Mouse (Mus musculus): ENCODE measurements around the gene Actr1a. TPM values are rescaled to one million over a fixed set of nuclear protein-coding genes. Genes with fewer than 3 reads are reported as not detected.

Actr1a gene
- polyA plus RNA-seq, 1 experiment from 2014 or later = 188 TPM

DNA sequence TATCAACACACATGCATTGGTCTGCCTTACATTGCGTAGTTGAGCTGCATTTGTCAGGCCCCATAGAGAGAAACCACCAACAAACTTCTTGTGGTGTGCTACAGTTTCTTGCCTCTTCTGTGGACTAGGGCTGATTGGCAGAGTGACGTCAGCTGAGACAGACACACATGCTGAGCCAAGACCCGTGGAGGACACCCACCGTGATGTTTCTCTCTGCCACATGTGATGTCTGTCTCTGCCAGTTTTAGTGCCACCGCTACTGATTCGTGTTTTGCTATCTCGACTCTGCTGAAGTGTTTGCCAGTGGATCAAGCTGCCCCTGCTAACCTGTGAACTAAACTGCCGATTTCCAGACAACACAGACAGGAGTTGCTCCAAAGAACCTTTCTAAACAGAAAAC, 33.4 kb downstream of the Actr1a start:
- Histone ChIP-seq H3K4me3 (no peak overlapping the region), H3K9me3 (replicated peaks) (no peaks in the 10 kb centered on the region), H3K27ac (replicated peaks) (no peak overlapping the region), H3K36me3 (no peaks in the 10 kb centered on the region), H3K4me1 (peaks cover 9% of the 10 kb centered on the region), H3K27me3 (ENCODE audit: low read depth, poor library complexity, severe bottlenecking) (peaks cover 22% of the 10 kb centered on the region)
- DNase-seq (ENCODE audit: low spot score) = no peak
- WGBS = 93% methylated on average over 8 of the region's 8 CpGs

DNA sequence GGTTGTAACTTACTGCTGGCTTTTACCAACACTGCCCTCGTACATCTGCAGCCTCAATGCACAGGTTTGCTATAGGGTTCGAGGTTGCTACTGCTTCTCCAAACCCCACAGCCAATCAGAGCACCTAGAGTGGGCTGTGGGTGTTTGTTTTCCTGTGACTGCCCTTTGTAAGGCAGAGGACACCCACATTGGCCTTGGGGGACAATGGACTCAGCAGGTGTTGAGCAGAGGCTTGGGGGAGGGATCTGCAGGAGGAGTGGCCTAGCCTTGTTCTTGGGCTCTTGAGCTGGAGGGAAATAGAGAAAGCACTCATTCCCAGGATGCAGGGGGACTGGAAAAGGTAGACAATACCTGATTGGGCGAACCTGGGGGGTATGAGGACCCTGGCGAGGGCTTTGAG, 37.2 kb downstream of the Actr1a start:
- Histone ChIP-seq H3K27me3 (ENCODE audit: low read depth, poor library complexity, severe bottlenecking) (peaks cover 34% of the 10 kb centered on the region), H3K4me3 (no peak overlapping the region), H3K9me3 (replicated peaks) (no peaks in the 10 kb centered on the region), H3K36me3 (no peaks in the 10 kb centered on the region), H3K27ac (replicated peaks) (no peak overlapping the region), H3K4me1 (peaks cover 17% of the 10 kb centered on the region)
- DNase-seq (ENCODE audit: low spot score) = no peak
- 52% methylated on average over 4 of the region's 4 CpGs for WGBS

- peaks cover 34% of the 10 kb centered on the region for H3K27me3 ChIP-seq (ENCODE audit: low read depth, poor library complexity, severe bottlenecking)
- H3K27ac ChIP-seq (replicated peaks) = no peak overlapping the region
- H3K4me1 ChIP-seq = peaks cover 17% of the 10 kb centered on the region
- DNase-seq (ENCODE audit: low spot score) = no peak
- H3K4me3 ChIP-seq = peak overlapping the region; percentile 67
- 20% methylated on average over 25 of the region's 25 CpGs for WGBS
- no peaks in the 10 kb centered on the region for H3K36me3 ChIP-seq
- H3K9me3 ChIP-seq (replicated peaks) = no peaks in the 10 kb centered on the region
These were observed 37.9 kb downstream of the Actr1a start for GRCm38 (mm10) chr19:46357344-46358280.

- peak overlapping the region; percentile 67 for H3K4me3 ChIP-seq
- peak; percentile 86 for DNase-seq (ENCODE audit: low spot score)
- under 1% methylated on average over 29 of the region's 29 CpGs for WGBS
- H3K36me3 ChIP-seq = no peaks in the 10 kb centered on the region
- peaks cover 38% of the 10 kb centered on the region for H3K27me3 ChIP-seq (ENCODE audit: low read depth, poor library complexity, severe bottlenecking)
- peaks cover 17% of the 10 kb centered on the region for H3K4me1 ChIP-seq
- no peaks in the 10 kb centered on the region for H3K9me3 ChIP-seq (replicated peaks)
- peak overlapping the region; percentile 80 for H3K27ac ChIP-seq (replicated peaks)
These were observed 38.8 kb downstream of the Actr1a start for GRCm38 (mm10) chr19:46356701-46357138.

- no peaks in the 10 kb centered on the region for H3K36me3 ChIP-seq
- H3K27ac ChIP-seq (replicated peaks) = peak within 1 kb of the TSS; percentile 85
- H3K27me3 ChIP-seq (ENCODE audit: low read depth, poor library complexity, severe bottlenecking) = peaks cover 68% of the 10 kb centered on the region
- no peak for DNase-seq (ENCODE audit: low spot score)
- peak within 1 kb of the TSS; percentile 71 for H3K4me3 ChIP-seq
- WGBS = 69% methylated on average over 10 of the region's 10 CpGs
- H3K9me3 ChIP-seq (replicated peaks) = no peaks in the 10 kb centered on the region
- H3K4me1 ChIP-seq = peaks cover 19% of the 10 kb centered on the region
These were observed 45.2 kb downstream of the Actr1a start, which contains the start of gene 2310034G01Rik for GRCm38 (mm10) chr19:46350168-46350932. Gene 2310034G01Rik, minus strand, starts transcription at chr19:46350302.

- peak overlapping the region; percentile 71 for H3K4me3 ChIP-seq
- H3K36me3 ChIP-seq = no peaks in the 10 kb centered on the region
- no peaks in the 10 kb centered on the region for H3K9me3 ChIP-seq (replicated peaks)
- H3K27ac ChIP-seq (replicated peaks) = peak overlapping the region; percentile 85; the same call in 1 of the 2 replicates
- H3K4me1 ChIP-seq = peaks cover 21% of the 10 kb centered on the region
- DNase-seq (ENCODE audit: low spot score) = no peak
- H3K27me3 ChIP-seq (ENCODE audit: low read depth, poor library complexity, severe bottlenecking) = peaks cover 76% of the 10 kb centered on the region
- 21% methylated on average over 6 of the region's 6 CpGs for WGBS
These were observed 46.0 kb downstream of the Actr1a start for GRCm38 (mm10) chr19:46349550-46349949.

DNA sequence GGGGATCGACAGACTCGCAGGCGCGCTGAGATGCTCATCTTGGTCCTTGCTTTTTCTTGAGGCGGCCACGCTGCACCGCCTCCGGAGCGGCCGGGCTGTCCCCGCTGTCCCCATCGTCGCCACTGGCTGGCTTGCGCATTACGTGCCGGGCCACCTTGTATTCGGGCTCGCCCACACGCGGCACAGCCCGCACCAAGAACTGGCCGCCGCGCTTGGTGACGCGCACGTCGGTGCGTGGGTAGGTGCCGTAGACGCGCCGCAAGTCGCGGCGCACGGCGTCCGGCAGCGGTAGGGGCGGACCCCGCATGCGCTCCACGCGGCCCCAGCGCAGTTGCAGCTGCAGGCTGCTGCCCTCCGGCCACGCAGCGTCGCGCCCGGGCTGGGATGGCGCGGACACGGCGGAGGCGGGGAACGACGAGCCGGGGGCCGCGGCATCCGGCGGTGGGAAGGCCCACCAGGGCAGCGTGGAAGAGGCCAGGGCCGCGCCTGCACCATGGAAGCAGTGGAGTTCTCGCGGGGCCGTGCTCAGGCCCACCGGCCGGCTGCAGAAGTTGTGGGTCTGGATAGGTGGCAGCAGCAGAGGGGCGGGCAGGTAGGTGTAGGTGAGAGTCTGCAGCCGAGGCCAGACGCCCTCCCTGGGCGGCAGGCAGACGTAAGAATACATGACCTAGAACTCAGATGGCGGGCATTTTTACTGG, 46.6 kb downstream of the Actr1a start:
- Histone ChIP-seq H3K27ac (replicated peaks) (peak overlapping the region; percentile 85), H3K9me3 (replicated peaks) (no peaks in the 10 kb centered on the region), H3K27me3 (ENCODE audit: low read depth, poor library complexity, severe bottlenecking) (peaks cover 78% of the 10 kb centered on the region), H3K4me3 (peak overlapping the region; percentile 71), H3K36me3 (no peaks in the 10 kb centered on the region), H3K4me1 (peaks cover 21% of the 10 kb centered on the region)
- peak; percentile 79 for DNase-seq (ENCODE audit: low spot score)
- under 1% methylated on average over 78 of the region's 78 CpGs for WGBS

- Histone ChIP-seq H3K4me3 (peak overlapping the region; percentile 71), H3K4me1 (peaks cover 21% of the 10 kb centered on the region), H3K27me3 (ENCODE audit: low read depth, poor library complexity, severe bottlenecking) (peaks cover 81% of the 10 kb centered on the region), H3K27ac (replicated peaks) (peak overlapping the region; percentile 85), H3K9me3 (replicated peaks) (no peaks in the 10 kb centered on the region), H3K36me3 (no peaks in the 10 kb centered on the region)
- DNase-seq (ENCODE audit: low spot score) = no peak
- 33% methylated on average over 14 of the region's 14 CpGs for WGBS
These were observed 47.4 kb downstream of the Actr1a start for GRCm38 (mm10) chr19:46347936-46348668.

DNA sequence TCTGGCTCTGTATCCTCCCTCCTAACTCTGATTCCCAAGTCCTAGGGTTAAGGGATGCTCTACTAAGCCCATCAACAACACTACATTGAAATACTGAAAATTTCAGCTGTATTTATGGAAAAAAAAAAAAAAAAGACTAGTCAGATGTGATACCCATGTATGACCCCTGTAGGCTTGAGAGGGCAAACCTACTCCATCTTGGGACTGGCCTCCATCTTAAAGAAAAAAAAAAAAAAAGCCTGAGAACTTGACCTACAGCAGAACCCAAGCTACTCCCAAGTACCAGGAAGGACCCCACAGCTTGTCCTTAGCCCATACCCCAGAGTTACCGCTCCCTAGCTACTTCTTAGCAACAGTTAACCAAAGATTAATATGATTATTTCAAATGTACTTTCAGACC, 48.4 kb downstream of the Actr1a start:
- peaks cover 21% of the 10 kb centered on the region for H3K4me1 ChIP-seq
- DNase-seq (ENCODE audit: low spot score) = no peak
- no peak overlapping the region for H3K4me3 ChIP-seq
- 98% methylated on average over 1 of the region's 1 CpGs for WGBS
- H3K27me3 ChIP-seq (ENCODE audit: low read depth, poor library complexity, severe bottlenecking) = peaks cover 81% of the 10 kb centered on the region
- H3K9me3 ChIP-seq (replicated peaks) = no peaks in the 10 kb centered on the region
- H3K36me3 ChIP-seq = no peaks in the 10 kb centered on the region
- no peak overlapping the region for H3K27ac ChIP-seq (replicated peaks)

GRCm38 (mm10) chr19:46344710-46345419, 50.7 kb downstream of the Actr1a start:
- Histone ChIP-seq H3K4me1 (peaks cover 26% of the 10 kb centered on the region), H3K27ac (replicated peaks) (no peak overlapping the region), H3K9me3 (replicated peaks) (no peaks in the 10 kb centered on the region), H3K36me3 (no peaks in the 10 kb centered on the region), H3K27me3 (ENCODE audit: low read depth, poor library complexity, severe bottlenecking) (peaks cover 69% of the 10 kb centered on the region), H3K4me3 (no peak overlapping the region)
- no peak for DNase-seq (ENCODE audit: low spot score)
- 28% methylated on average over 7 of the region's 7 CpGs for WGBS

- peaks cover 33% of the 10 kb centered on the region for H3K4me1 ChIP-seq
- H3K4me3 ChIP-seq = peak overlapping the region; percentile 82; the same call in 1 of the 2 replicates
- 79% methylated on average over 7 of the region's 7 CpGs for WGBS
- no peaks in the 10 kb centered on the region for H3K9me3 ChIP-seq (replicated peaks)
- H3K36me3 ChIP-seq = peaks cover 11% of the 10 kb centered on the region
- H3K27ac ChIP-seq (replicated peaks) = peak overlapping the region; percentile 95; the same call in 1 of the 2 replicates
- DNase-seq (ENCODE audit: low spot score) = no peak
- H3K27me3 ChIP-seq (ENCODE audit: low read depth, poor library complexity, severe bottlenecking) = peaks cover 24% of the 10 kb centered on the region
These were observed 56.1 kb downstream of the Actr1a start for GRCm38 (mm10) chr19:46339287-46339971.
